Mouse (Mus musculus): ENCODE results near the gene Krt15. TPM values are rescaled to one million over a fixed set of nuclear protein-coding genes. Genes with fewer than 3 reads are reported as not detected.

The Krt15 gene
- polyA plus RNA-seq, 1 experiment from 2014 or later, result 3.4 TPM

- H3K27ac ChIP-seq (replicated peaks; ENCODE audit: low read depth, low read length), result no peak overlapping the region
- no peak overlapping the region for H3K4me2 ChIP-seq (ENCODE audit: low read depth, severe bottlenecking)
Observed at GRCm38 (mm10) chr11:100140966-100141365, 5.2 kb upstream of the Krt15 start.

GRCm38 (mm10) chr11:100139391-100139790 lies 3.7 kb upstream of the Krt15 start:
- Histone ChIP-seq H3K4me3 (ENCODE audit: low read depth, low read length) (no peak overlapping the region), H3K9ac (ENCODE audit: low read length) (no peak overlapping the region), H3K36me3 (ENCODE audit: control insufficient read depth, insufficient read depth, low read length) (no peaks in the 10 kb centered on the region), H3K27me3 (ENCODE audit: control insufficient read depth, insufficient read depth, low read length) (peaks cover 3% of the 10 kb centered on the region; the same call in 1 of the 2 replicates), H3K4me2 (ENCODE audit: low read depth, severe bottlenecking) (no peak overlapping the region), H3K9me3 (ENCODE audit: control insufficient read depth, low read length) (no peaks in the 10 kb centered on the region), H3K27ac (replicated peaks; ENCODE audit: low read depth, low read length) (no peak overlapping the region), H3K4me1 (ENCODE audit: control insufficient read depth, insufficient read depth, low read length) (0 out of 2 replicates have a peak, but pooled peaks cover 7% of the 10 kb centered on the region)
- WGBS, result 61% methylated on average over 2 of the region's 2 CpGs
- DNase-seq (ENCODE audit: low spot score) (no peak), ATAC-seq (ENCODE audit: insufficient number of reproducible peaks, low FRiP score, low TSS enrichment, low read depth) (no peak)

More at GRCm38 (mm10) chr11:100140966-100141365, 5.2 kb upstream of the Krt15 start:
- H3K4me1 ChIP-seq (ENCODE audit: control insufficient read depth, insufficient read depth, low read length), result peaks cover 10% of the 10 kb centered on the region; the same call in 1 of the 2 replicates
- no peak overlapping the region for H3K9ac ChIP-seq (ENCODE audit: low read length)
- H3K36me3 ChIP-seq (ENCODE audit: control insufficient read depth, insufficient read depth, low read length), result no peaks in the 10 kb centered on the region
- ATAC-seq (ENCODE audit: insufficient number of reproducible peaks, low FRiP score, low TSS enrichment, low read depth) (no peak), DNase-seq (ENCODE audit: low spot score) (no peak)
- peaks cover 18% of the 10 kb centered on the region for H3K27me3 ChIP-seq (ENCODE audit: control insufficient read depth, insufficient read depth, low read length)
- no peaks in the 10 kb centered on the region for H3K9me3 ChIP-seq (ENCODE audit: control insufficient read depth, low read length)
- no peak overlapping the region for H3K4me3 ChIP-seq (ENCODE audit: low read depth, low read length)
- WGBS, result 90% methylated on average over 21 of the region's 21 CpGs

GRCm38 (mm10) chr11:100138809-100139208 lies 3.1 kb upstream of the Krt15 start:
- DNase-seq (ENCODE audit: low spot score) (no peak), ATAC-seq (ENCODE audit: insufficient number of reproducible peaks, low FRiP score, low TSS enrichment, low read depth) (no peak)
- Histone ChIP-seq H3K36me3 (ENCODE audit: control insufficient read depth, insufficient read depth, low read length) (no peaks in the 10 kb centered on the region), H3K4me1 (ENCODE audit: control insufficient read depth, insufficient read depth, low read length) (0 out of 2 replicates have a peak, but pooled peaks cover 7% of the 10 kb centered on the region), H3K9me3 (ENCODE audit: control insufficient read depth, low read length) (no peaks in the 10 kb centered on the region), H3K4me2 (ENCODE audit: low read depth, severe bottlenecking) (no peak overlapping the region), H3K27ac (replicated peaks; ENCODE audit: low read depth, low read length) (no peak overlapping the region), H3K27me3 (ENCODE audit: control insufficient read depth, insufficient read depth, low read length) (no peaks in the 10 kb centered on the region), H3K4me3 (ENCODE audit: low read depth, low read length) (no peak overlapping the region), H3K9ac (ENCODE audit: low read length) (no peak overlapping the region)
- 54% methylated on average over 7 of the region's 7 CpGs for WGBS

GRCm38 (mm10) chr11:100137693-100138092 lies 2.0 kb upstream of the Krt15 start:
- Histone ChIP-seq H3K4me1 (ENCODE audit: control insufficient read depth, insufficient read depth, low read length) (0 out of 2 replicates have a peak, but pooled peaks cover 7% of the 10 kb centered on the region), H3K27ac (replicated peaks; ENCODE audit: low read depth, low read length) (no peak overlapping the region), H3K4me3 (ENCODE audit: low read depth, low read length) (no peak overlapping the region), H3K4me2 (ENCODE audit: low read depth, severe bottlenecking) (no peak overlapping the region), H3K9me3 (ENCODE audit: control insufficient read depth, low read length) (no peaks in the 10 kb centered on the region), H3K9ac (ENCODE audit: low read length) (no peak overlapping the region), H3K36me3 (ENCODE audit: control insufficient read depth, insufficient read depth, low read length) (no peaks in the 10 kb centered on the region), H3K27me3 (ENCODE audit: control insufficient read depth, insufficient read depth, low read length) (no peaks in the 10 kb centered on the region)
- 32% methylated on average over 5 of the region's 5 CpGs for WGBS
- DNase-seq (ENCODE audit: low spot score), result no peak
- ATAC-seq (ENCODE audit: insufficient number of reproducible peaks, low FRiP score, low TSS enrichment, low read depth), result no peak

- H3K27ac ChIP-seq (replicated peaks; ENCODE audit: low read depth, low read length), result no peak overlapping the region
- ATAC-seq (ENCODE audit: insufficient number of reproducible peaks, low FRiP score, low TSS enrichment, low read depth) (no peak), DNase-seq (ENCODE audit: low spot score) (no peak)
- no peaks in the 10 kb centered on the region for H3K9me3 ChIP-seq (ENCODE audit: control insufficient read depth, low read length)
- H3K9ac ChIP-seq (ENCODE audit: low read length), result no peak overlapping the region
- H3K27me3 ChIP-seq (ENCODE audit: control insufficient read depth, insufficient read depth, low read length), result no peaks in the 10 kb centered on the region
- WGBS, result 10% methylated on average over 5 of the region's 5 CpGs
- 0 out of 2 replicates have a peak, but pooled peaks cover 7% of the 10 kb centered on the region for H3K4me1 ChIP-seq (ENCODE audit: control insufficient read depth, insufficient read depth, low read length)
- H3K4me2 ChIP-seq (ENCODE audit: low read depth, severe bottlenecking), result no peak overlapping the region
- no peak overlapping the region for H3K4me3 ChIP-seq (ENCODE audit: low read depth, low read length)
- H3K36me3 ChIP-seq (ENCODE audit: control insufficient read depth, insufficient read depth, low read length), result no peaks in the 10 kb centered on the region
Observed at GRCm38 (mm10) chr11:100136559-100136958, 831 bp upstream of the Krt15 start.

- ATAC-seq (ENCODE audit: insufficient number of reproducible peaks, low FRiP score, low TSS enrichment, low read depth), result no peak
- WGBS, result 68% methylated on average over 7 of the region's 7 CpGs
- no peaks in the 10 kb centered on the region for H3K9me3 ChIP-seq (ENCODE audit: control insufficient read depth, low read length)
- H3K4me1 ChIP-seq (ENCODE audit: control insufficient read depth, insufficient read depth, low read length), result no peaks in the 10 kb centered on the region
- no peak for DNase-seq (ENCODE audit: low spot score)
- H3K27ac ChIP-seq (replicated peaks; ENCODE audit: low read depth, low read length), result no peak overlapping the region
- no peak overlapping the region for H3K4me3 ChIP-seq (ENCODE audit: low read depth, low read length)
- H3K9ac ChIP-seq (ENCODE audit: low read length), result no peak overlapping the region
- H3K4me2 ChIP-seq (ENCODE audit: low read depth, severe bottlenecking), result no peak overlapping the region
- no peaks in the 10 kb centered on the region for H3K36me3 ChIP-seq (ENCODE audit: control insufficient read depth, insufficient read depth, low read length)
- H3K27me3 ChIP-seq (ENCODE audit: control insufficient read depth, insufficient read depth, low read length), result no peaks in the 10 kb centered on the region
Observed at GRCm38 (mm10) chr11:100124901-100125300, 10.8 kb downstream of the Krt15 start.

GRCm38 (mm10) chr11:100121466-100121865 lies 14.3 kb downstream of the Krt15 start, which contains the start of gene Krt13:
Gene Krt13 (minus strand): TSS chr11:100121566.
- H3K4me1 ChIP-seq (ENCODE audit: control insufficient read depth, insufficient read depth, low read length), result no peaks in the 10 kb centered on the region
- no peak within 1 kb of the TSS for H3K9ac ChIP-seq (ENCODE audit: low read length)
- no peak within 1 kb of the TSS for H3K4me2 ChIP-seq (ENCODE audit: low read depth, severe bottlenecking)
- ATAC-seq (ENCODE audit: insufficient number of reproducible peaks, low FRiP score, low TSS enrichment, low read depth) (no peak), DNase-seq (ENCODE audit: low spot score) (no peak)
- no peak within 1 kb of the TSS for H3K4me3 ChIP-seq (ENCODE audit: low read depth, low read length)
- H3K27me3 ChIP-seq (ENCODE audit: control insufficient read depth, insufficient read depth, low read length), result no peaks in the 10 kb centered on the region
- no peaks in the 10 kb centered on the region for H3K36me3 ChIP-seq (ENCODE audit: control insufficient read depth, insufficient read depth, low read length)
- H3K27ac ChIP-seq (replicated peaks; ENCODE audit: low read depth, low read length), result no peak within 1 kb of the TSS
- 66% methylated on average over 3 of the region's 3 CpGs for WGBS
- H3K9me3 ChIP-seq (ENCODE audit: control insufficient read depth, low read length), result no peaks in the 10 kb centered on the region

- H3K27me3 ChIP-seq (ENCODE audit: control insufficient read depth, insufficient read depth, low read length), result no peaks in the 10 kb centered on the region
- WGBS, result 89% methylated on average over 5 of the region's 5 CpGs
- H3K27ac ChIP-seq (replicated peaks; ENCODE audit: low read depth, low read length), result no peak overlapping the region
- H3K9me3 ChIP-seq (ENCODE audit: control insufficient read depth, low read length), result no peaks in the 10 kb centered on the region
- H3K4me1 ChIP-seq (ENCODE audit: control insufficient read depth, insufficient read depth, low read length), result no peaks in the 10 kb centered on the region
- H3K4me3 ChIP-seq (ENCODE audit: low read depth, low read length), result no peak overlapping the region
- ATAC-seq (ENCODE audit: insufficient number of reproducible peaks, low FRiP score, low TSS enrichment, low read depth) (no peak), DNase-seq (ENCODE audit: low spot score) (no peak)
- H3K36me3 ChIP-seq (ENCODE audit: control insufficient read depth, insufficient read depth, low read length), result no peaks in the 10 kb centered on the region
- H3K4me2 ChIP-seq (ENCODE audit: low read depth, severe bottlenecking), result no peak overlapping the region
- no peak overlapping the region for H3K9ac ChIP-seq (ENCODE audit: low read length)
Observed at GRCm38 (mm10) chr11:100120331-100120730, 15.4 kb downstream of the Krt15 start.

- no peak for ATAC-seq (ENCODE audit: insufficient number of reproducible peaks, low FRiP score, low TSS enrichment, low read depth)
- 83% methylated on average over 2 of the region's 2 CpGs for WGBS
Observed at GRCm38 (mm10) chr11:100113742-100114029, 22.0 kb downstream of the Krt15 start.

More at GRCm38 (mm10) chr11:100113742-100114029, 22.0 kb downstream of the Krt15 start:
- no peaks in the 10 kb centered on the region for H3K36me3 ChIP-seq (ENCODE audit: control insufficient read depth, insufficient read depth, low read length)
- H3K4me1 ChIP-seq (ENCODE audit: control insufficient read depth, insufficient read depth, low read length), result no peaks in the 10 kb centered on the region
- H3K9ac ChIP-seq (ENCODE audit: low read length), result no peak overlapping the region
- H3K27ac ChIP-seq (replicated peaks; ENCODE audit: low read depth, low read length), result no peak overlapping the region
- H3K4me2 ChIP-seq (ENCODE audit: low read depth, severe bottlenecking), result no peak overlapping the region
- no peaks in the 10 kb centered on the region for H3K27me3 ChIP-seq (ENCODE audit: control insufficient read depth, insufficient read depth, low read length)
- no peak for DNase-seq (ENCODE audit: low spot score)
- no peak overlapping the region for H3K4me3 ChIP-seq (ENCODE audit: low read depth, low read length)
- H3K9me3 ChIP-seq (ENCODE audit: control insufficient read depth, low read length), result no peaks in the 10 kb centered on the region

All from limb, embryonic 11.5 days (tissue).